Mouse (Mus musculus): ENCODE results near the gene Kdm5c. TPM values are rescaled to one million over a fixed set of nuclear protein-coding genes. Genes with fewer than 3 reads are reported as not detected.

Gene Kdm5c
- 31.3 TPM for polyA plus RNA-seq (2014; fragmentation: Illumina TruSeq; extraction: RNeasy Lipid Tissue Mini Kit (QIAGEN cat#74804); ENCODE audit: low read depth, low replicate concordance)

DNA sequence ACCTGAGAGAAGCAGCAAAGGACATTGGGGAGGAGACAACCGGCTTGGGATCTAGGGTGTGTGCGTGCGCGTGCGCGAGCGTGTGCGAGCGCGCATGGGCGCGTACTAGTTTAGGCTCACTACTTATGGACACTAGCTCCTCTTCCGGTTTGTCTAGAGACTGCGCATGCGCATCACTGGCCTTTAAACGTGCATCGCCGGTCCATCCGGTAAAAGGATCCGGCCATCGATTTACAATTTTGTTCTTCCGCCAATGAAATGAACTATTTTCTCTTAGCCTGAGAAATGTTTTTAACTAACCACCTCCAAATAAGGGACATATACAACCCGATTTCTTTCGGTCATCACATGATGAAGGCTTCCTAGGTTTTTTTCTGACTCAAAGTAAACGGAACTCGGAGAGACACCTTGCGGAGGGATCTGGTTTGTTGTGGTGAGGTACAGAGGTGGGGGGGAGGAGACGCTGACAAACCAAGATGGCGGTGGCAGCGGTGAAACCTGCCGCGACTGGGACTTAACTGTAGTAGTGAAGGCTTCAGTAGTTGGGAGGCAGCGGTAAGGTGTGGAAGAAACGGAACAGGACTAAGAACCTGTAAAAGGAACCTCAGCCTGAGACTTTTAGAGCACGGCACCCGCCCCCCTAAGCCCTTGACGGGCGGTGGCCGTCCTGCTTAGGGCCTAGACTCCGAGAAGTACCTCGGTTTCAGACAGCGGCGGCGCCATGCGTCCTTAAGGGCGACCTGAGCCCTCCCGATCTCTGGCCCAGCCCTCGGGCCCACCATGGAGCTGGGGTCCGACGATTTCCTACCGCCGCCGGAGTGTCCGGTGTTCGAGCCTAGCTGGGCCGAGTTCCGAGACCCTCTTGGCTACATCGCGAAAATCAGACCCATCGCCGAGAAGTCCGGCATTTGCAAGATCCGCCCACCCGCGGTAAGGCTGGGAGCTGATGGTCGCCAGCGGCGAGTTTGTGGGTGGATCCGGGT lies at the start of gene Kdm5c:
TSS of gene Kdm5c (plus strand) at position 240 of the 983 bp plus-strand sequence.

Other genes starting within 250 kb of the Kdm5c start
- 234 TPM for gene Hsd17b10, start 231.2 kb upstream of the Kdm5c start, polyA plus RNA-seq (2014; fragmentation: Illumina TruSeq; extraction: RNeasy Lipid Tissue Mini Kit (QIAGEN cat#74804); ENCODE audit: low read depth, low replicate concordance)
- 0.71 TPM for gene Ribc1, start 216.7 kb upstream of the Kdm5c start, polyA plus RNA-seq (2014; fragmentation: Illumina TruSeq; extraction: RNeasy Lipid Tissue Mini Kit (QIAGEN cat#74804); ENCODE audit: low read depth, low replicate concordance)
- 38.1 TPM for gene Smc1a, start 216.6 kb upstream of the Kdm5c start, polyA plus RNA-seq (2014; fragmentation: Illumina TruSeq; extraction: RNeasy Lipid Tissue Mini Kit (QIAGEN cat#74804); ENCODE audit: low read depth, low replicate concordance)
- 72.8 TPM for gene Iqsec2, start 88.8 kb upstream of the Kdm5c start, polyA plus RNA-seq (2014; fragmentation: Illumina TruSeq; extraction: RNeasy Lipid Tissue Mini Kit (QIAGEN cat#74804); ENCODE audit: low read depth, low replicate concordance)
- gene Kantr, start 94.5 kb downstream of the Kdm5c start, polyA plus RNA-seq (2014; fragmentation: Illumina TruSeq; extraction: RNeasy Lipid Tissue Mini Kit (QIAGEN cat#74804); ENCODE audit: low read depth, low replicate concordance), result 3.3 TPM
- gene Tspyl2, start 109.4 kb downstream of the Kdm5c start, polyA plus RNA-seq (2014; fragmentation: Illumina TruSeq; extraction: RNeasy Lipid Tissue Mini Kit (QIAGEN cat#74804); ENCODE audit: low read depth, low replicate concordance), result 24.1 TPM
- 0.86 TPM for gene Gpr173, start 135.7 kb downstream of the Kdm5c start, polyA plus RNA-seq (2014; fragmentation: Illumina TruSeq; extraction: RNeasy Lipid Tissue Mini Kit (QIAGEN cat#74804); ENCODE audit: low read depth, low replicate concordance)

Measured in heart, adult 10 weeks (tissue).